Mouse (Mus musculus): ENCODE results near the gene Lrrc28. TPM values are rescaled to one million over a fixed set of nuclear protein-coding genes. Genes with fewer than 3 reads are reported as not detected.

The Lrrc28 gene
- polyA plus RNA-seq, 1 experiment = 1.7 TPM

- H3K4me1 ChIP-seq (ENCODE audit: control insufficient read depth) = no peaks in the 10 kb centered on the region
- no peak for TF ChIP-seq TAL1 (IDR thresholded peaks at IDR 0.05; ENCODE audit: low read length)
- no peak for TF ChIP-seq GATA1 (IDR thresholded peaks at IDR 0.05; ENCODE audit: low read length)
- no peak overlapping the region for H3K4me3 ChIP-seq (replicated peaks)
- no peaks in the 10 kb centered on the region for H3K27me3 ChIP-seq (ENCODE audit: control insufficient read depth)
- H3K36me3 ChIP-seq (ENCODE audit: control insufficient read depth) = no peaks in the 10 kb centered on the region
- H3K9me3 ChIP-seq (ENCODE audit: control insufficient read depth, low read length) = no peaks in the 10 kb centered on the region
Measured at GRCm38 (mm10) chr7:67559486-67559885, 85.6 kb downstream of the Lrrc28 start.

- no peak overlapping the region for H3K4me3 ChIP-seq (replicated peaks)
- no peaks in the 10 kb centered on the region for H3K27me3 ChIP-seq (ENCODE audit: control insufficient read depth)
- no peaks in the 10 kb centered on the region for H3K36me3 ChIP-seq (ENCODE audit: control insufficient read depth)
- TF ChIP-seq GATA1 (IDR thresholded peaks at IDR 0.05; ENCODE audit: low read length) (no peak), TAL1 (IDR thresholded peaks at IDR 0.05; ENCODE audit: low read length) (no peak)
- no peaks in the 10 kb centered on the region for H3K9me3 ChIP-seq (ENCODE audit: control insufficient read depth, low read length)
- no peaks in the 10 kb centered on the region for H3K4me1 ChIP-seq (ENCODE audit: control insufficient read depth)
Measured at GRCm38 (mm10) chr7:67558230-67558629, 86.8 kb downstream of the Lrrc28 start.

- H3K27me3 ChIP-seq (ENCODE audit: control insufficient read depth) = no peaks in the 10 kb centered on the region
- no peak overlapping the region for H3K4me3 ChIP-seq (replicated peaks)
Measured at GRCm38 (mm10) chr7:67554863-67555262, 90.2 kb downstream of the Lrrc28 start.

GRCm38 (mm10) chr7:67551242-67551641 is 93.8 kb downstream of the Lrrc28 start:
- no peak for TF ChIP-seq TAL1 (IDR thresholded peaks at IDR 0.05; ENCODE audit: low read length)
- no peak for TF ChIP-seq GATA1 (IDR thresholded peaks at IDR 0.05; ENCODE audit: low read length)
- Histone ChIP-seq H3K4me3 (replicated peaks) (no peak overlapping the region), H3K9me3 (ENCODE audit: control insufficient read depth, low read length) (no peaks in the 10 kb centered on the region), H3K27me3 (ENCODE audit: control insufficient read depth) (no peaks in the 10 kb centered on the region), H3K36me3 (ENCODE audit: control insufficient read depth) (no peaks in the 10 kb centered on the region), H3K4me1 (ENCODE audit: control insufficient read depth) (no peaks in the 10 kb centered on the region)

More at GRCm38 (mm10) chr7:67554863-67555262, 90.2 kb downstream of the Lrrc28 start:
- H3K4me1 ChIP-seq (ENCODE audit: control insufficient read depth) = no peaks in the 10 kb centered on the region
- no peak for TF ChIP-seq GATA1 (IDR thresholded peaks at IDR 0.05; ENCODE audit: low read length)
- TF ChIP-seq TAL1 (IDR thresholded peaks at IDR 0.05; ENCODE audit: low read length) = no peak
- no peaks in the 10 kb centered on the region for H3K36me3 ChIP-seq (ENCODE audit: control insufficient read depth)
- no peaks in the 10 kb centered on the region for H3K9me3 ChIP-seq (ENCODE audit: control insufficient read depth, low read length)

- TF ChIP-seq GATA1 (IDR thresholded peaks at IDR 0.05; ENCODE audit: low read length) = no peak
- no peak for TF ChIP-seq TAL1 (IDR thresholded peaks at IDR 0.05; ENCODE audit: low read length)
- H3K4me3 ChIP-seq (replicated peaks) = no peak overlapping the region
Measured at GRCm38 (mm10) chr7:67549073-67549561, 96.0 kb downstream of the Lrrc28 start.

GRCm38 (mm10) chr7:67548599-67549041 is 96.4 kb downstream of the Lrrc28 start:
- Histone ChIP-seq H3K4me3 (replicated peaks) (no peak overlapping the region), H3K27me3 (ENCODE audit: control insufficient read depth) (no peaks in the 10 kb centered on the region), H3K36me3 (ENCODE audit: control insufficient read depth) (no peaks in the 10 kb centered on the region), H3K4me1 (ENCODE audit: control insufficient read depth) (no peaks in the 10 kb centered on the region), H3K9me3 (ENCODE audit: control insufficient read depth, low read length) (no peaks in the 10 kb centered on the region)
- TF ChIP-seq GATA1 (IDR thresholded peaks at IDR 0.05; ENCODE audit: low read length) (no peak), TAL1 (IDR thresholded peaks at IDR 0.05; ENCODE audit: low read length) (no peak)

More at GRCm38 (mm10) chr7:67549073-67549561, 96.0 kb downstream of the Lrrc28 start:
- Histone ChIP-seq H3K4me1 (ENCODE audit: control insufficient read depth) (no peaks in the 10 kb centered on the region), H3K27me3 (ENCODE audit: control insufficient read depth) (no peaks in the 10 kb centered on the region), H3K9me3 (ENCODE audit: control insufficient read depth, low read length) (no peaks in the 10 kb centered on the region), H3K36me3 (ENCODE audit: control insufficient read depth) (no peaks in the 10 kb centered on the region)

GRCm38 (mm10) chr7:67546282-67546681 is 98.8 kb downstream of the Lrrc28 start:
- TF ChIP-seq GATA1 (IDR thresholded peaks at IDR 0.05; ENCODE audit: low read length) (no peak), TAL1 (IDR thresholded peaks at IDR 0.05; ENCODE audit: low read length) (no peak)
- Histone ChIP-seq H3K4me3 (replicated peaks) (no peak overlapping the region), H3K27me3 (ENCODE audit: control insufficient read depth) (no peaks in the 10 kb centered on the region), H3K4me1 (ENCODE audit: control insufficient read depth) (no peaks in the 10 kb centered on the region), H3K36me3 (ENCODE audit: control insufficient read depth) (no peaks in the 10 kb centered on the region), H3K9me3 (ENCODE audit: control insufficient read depth, low read length) (no peaks in the 10 kb centered on the region)

- Histone ChIP-seq H3K4me3 (replicated peaks) (no peak overlapping the region), H3K36me3 (ENCODE audit: control insufficient read depth) (no peaks in the 10 kb centered on the region), H3K9me3 (ENCODE audit: control insufficient read depth, low read length) (no peaks in the 10 kb centered on the region), H3K27me3 (ENCODE audit: control insufficient read depth) (no peaks in the 10 kb centered on the region), H3K4me1 (ENCODE audit: control insufficient read depth) (no peaks in the 10 kb centered on the region)
- no peak for TF ChIP-seq GATA1 (IDR thresholded peaks at IDR 0.05; ENCODE audit: low read length)
- no peak for TF ChIP-seq TAL1 (IDR thresholded peaks at IDR 0.05; ENCODE audit: low read length)
Measured at GRCm38 (mm10) chr7:67544586-67544985, 100.5 kb downstream of the Lrrc28 start.

- no peaks in the 10 kb centered on the region for H3K4me1 ChIP-seq (ENCODE audit: control insufficient read depth)
- no peaks in the 10 kb centered on the region for H3K9me3 ChIP-seq (ENCODE audit: control insufficient read depth, low read length)
- no peak for TF ChIP-seq TAL1 (IDR thresholded peaks at IDR 0.05; ENCODE audit: low read length)
- TF ChIP-seq GATA1 (IDR thresholded peaks at IDR 0.05; ENCODE audit: low read length) = no peak
- H3K4me3 ChIP-seq (replicated peaks) = no peak overlapping the region
- no peaks in the 10 kb centered on the region for H3K27me3 ChIP-seq (ENCODE audit: control insufficient read depth)
- H3K36me3 ChIP-seq (ENCODE audit: control insufficient read depth) = no peaks in the 10 kb centered on the region
Measured at GRCm38 (mm10) chr7:67543641-67544040, 101.4 kb downstream of the Lrrc28 start.

Data from erythroblast, embryonic 14.5 days (primary cell).